Mouse (Mus musculus) small intestine, adult 2 months (tissue): Measurements from ENCODE around the gene Tmbim4. TPM values are rescaled to one million over a fixed set of nuclear protein-coding genes. Genes with fewer than 3 reads are reported as not detected.

ENCODE experiments used
- H3K27ac ChIP-seq: fragments of 200-500 bp; 2 replicates; pipeline ENCODE4 v1.5.1; 2012; ENCODE audit warnings: low read depth, low read length, control low read depth, inconsistent platforms; ENCODE audit not compliant: insufficient read depth
- H3K27me3 ChIP-seq: fragments of 200-500 bp; 2 replicates; pipeline ENCODE4 v1.6.1; 2012; ENCODE audit warnings: mild to moderate bottlenecking, moderate library complexity, low read length, inconsistent platforms; ENCODE audit not compliant: control insufficient read depth, insufficient read depth
- H3K36me3 ChIP-seq: fragments of 200-500 bp; 2 replicates; pipeline ENCODE4 v1.6.1; 2012; ENCODE audit warnings: mild to moderate bottlenecking, low read length, control low read depth, inconsistent platforms; ENCODE audit not compliant: control insufficient read depth, insufficient read depth
- H3K4me1 ChIP-seq: fragments of 200-500 bp; 2 replicates; pipeline ENCODE4 v1.6.1; 2012; ENCODE audit warnings: low read length, inconsistent platforms, mixed read lengths; ENCODE audit not compliant: control insufficient read depth, insufficient read depth, insufficient read length
- H3K4me3 ChIP-seq: fragments of 200-500 bp; 2 replicates; pipeline ENCODE4 v1.5.1; 2012; ENCODE audit warnings: low read depth, mild to moderate bottlenecking, control low read depth, inconsistent platforms, low read length, moderate library complexity
- CTCF ChIP-seq: fragments of 200-500 bp; IDR thresholded peaks from 2 replicates; pipeline ENCODE4 v1.5.1; 2012; ENCODE audit warnings: low read depth, mild to moderate bottlenecking, control low read depth, inconsistent platforms, low read length, moderate library complexity, mixed read lengths; ENCODE audit not compliant: insufficient replicate concordance, insufficient read length; ENCODE audit errors: extremely low read depth
- POLR2A ChIP-seq: fragments of 200-500 bp; IDR thresholded peaks from 2 replicates; pipeline ENCODE4 v1.6.1; 2012; ENCODE audit warnings: low read depth, mild to moderate bottlenecking, control low read depth, inconsistent platforms, low read length, moderate library complexity
- WGBS: fragments of 180-500 bp; shearing (Covaris S2); methylation state at CpG from one replicate; pipeline ENCODE4 v1.1.7; 2018; 5-methylcytosine and 5-hydroxymethylcytosine counted together
- polyA plus RNA-seq: library from polyadenylated mRNA; depleted of rRNA; stranded (reverse); fragments of >200 nt; gene quantifications from 2 replicates; pipeline ENCODE4 v1.2.3, GENCODE M21; 2012; rRNA removed

The Tmbim4 gene
- polyA plus RNA-seq, 1 experiment: 329 TPM

DNA sequence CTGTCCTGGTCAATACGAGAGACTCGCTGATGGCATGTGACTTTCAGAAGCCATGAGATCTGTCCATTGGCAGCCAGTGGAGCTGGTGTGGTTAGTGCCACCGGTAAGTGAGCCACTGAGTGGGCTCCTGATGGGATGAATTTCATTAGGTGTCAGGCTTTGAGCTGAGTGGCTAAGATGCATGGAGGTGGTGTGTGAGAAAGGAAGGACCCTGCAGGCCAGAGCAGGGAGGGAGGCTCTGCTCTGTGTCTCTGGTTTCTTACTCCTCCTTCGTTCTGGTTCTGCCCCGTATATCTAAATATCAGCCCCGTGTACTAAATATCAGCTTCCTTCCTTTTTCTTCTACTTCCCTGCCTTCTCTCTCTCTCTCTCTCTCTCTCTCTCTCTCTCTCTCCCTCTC is 69.9 kb downstream of the Tmbim4 start:
- Histone ChIP-seq H3K4me3 (no peak overlapping the region), H3K27me3 (no peaks in the 10 kb centered on the region), H3K36me3 (no peaks in the 10 kb centered on the region), H3K4me1 (no peaks in the 10 kb centered on the region), H3K27ac (no peak overlapping the region)
- 70% methylated on average over 6 of the region's 6 CpGs for WGBS
- TF ChIP-seq POLR2A (no peak), CTCF (no peak)

GRCm38 (mm10) chr10:120271879-120272269 is 70.5 kb downstream of the Tmbim4 start:
- TF ChIP-seq POLR2A: no peak
- no peaks in the 10 kb centered on the region for H3K4me1 ChIP-seq
- H3K4me3 ChIP-seq: no peak overlapping the region
- no peaks in the 10 kb centered on the region for H3K27me3 ChIP-seq
- no peaks in the 10 kb centered on the region for H3K36me3 ChIP-seq
- 33% methylated on average over 11 of the region's 11 CpGs for WGBS
- H3K27ac ChIP-seq: no peak overlapping the region

DNA sequence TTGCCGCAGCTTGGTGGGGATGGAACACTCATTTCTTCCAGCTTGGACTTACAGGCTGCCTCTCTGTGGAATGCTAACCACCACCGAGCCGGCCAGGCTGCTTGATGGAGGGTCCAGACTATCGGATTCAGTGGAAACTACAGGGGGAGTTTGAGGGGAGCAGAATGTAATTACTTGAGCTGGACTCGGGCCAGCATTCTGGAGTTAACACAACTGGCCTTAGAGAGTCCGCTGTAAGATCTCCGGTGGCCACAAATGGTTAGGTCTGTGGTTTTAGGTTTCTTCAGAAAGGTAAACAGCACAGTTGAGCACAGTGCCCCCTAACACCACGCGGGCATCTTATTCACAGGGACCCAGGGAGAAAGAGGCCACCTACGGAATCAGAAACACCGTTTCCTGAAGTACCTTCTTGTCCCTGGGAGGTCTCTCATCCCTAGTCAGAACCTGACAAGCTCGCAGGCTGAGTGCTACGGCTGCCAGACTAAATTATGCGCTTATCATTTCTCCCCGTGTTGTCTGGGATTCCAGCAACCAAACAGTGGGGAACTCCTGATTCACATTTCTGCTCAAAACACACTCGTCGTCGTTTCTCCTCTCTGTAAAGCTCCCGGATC is 71.0 kb downstream of the Tmbim4 start:
- H3K4me3 ChIP-seq: no peak overlapping the region
- no peak overlapping the region for H3K27ac ChIP-seq
- no peaks in the 10 kb centered on the region for H3K4me1 ChIP-seq
- WGBS: 27% methylated on average over 19 of the region's 19 CpGs
- TF ChIP-seq CTCF: no peak
- TF ChIP-seq POLR2A: no peak
- no peaks in the 10 kb centered on the region for H3K27me3 ChIP-seq
- no peaks in the 10 kb centered on the region for H3K36me3 ChIP-seq

DNA sequence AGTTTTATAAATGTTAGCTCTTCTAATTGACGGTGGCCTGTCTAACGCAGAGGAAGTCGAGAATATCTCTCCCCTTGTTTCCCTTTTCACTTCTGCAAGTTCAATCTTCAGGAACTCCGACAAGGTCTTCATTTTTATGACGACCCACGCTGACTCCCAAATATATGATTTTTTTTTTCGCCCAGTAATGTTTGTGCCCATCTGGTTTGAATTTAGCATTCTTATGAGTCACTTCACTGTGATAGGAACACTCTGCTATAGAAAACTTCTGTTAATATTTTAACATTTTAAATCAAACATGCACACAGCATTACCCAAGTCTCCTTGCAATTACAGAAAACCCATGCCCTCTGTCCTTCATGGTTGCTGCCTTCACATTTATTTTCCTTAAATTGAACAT is 71.9 kb downstream of the Tmbim4 start:
- Histone ChIP-seq H3K4me1 (no peaks in the 10 kb centered on the region), H3K27ac (no peak overlapping the region), H3K4me3 (no peak overlapping the region), H3K27me3 (no peaks in the 10 kb centered on the region), H3K36me3 (no peaks in the 10 kb centered on the region)
- TF ChIP-seq POLR2A (no peak), CTCF (no peak)
- WGBS: 79% methylated on average over 7 of the region's 7 CpGs

Other genes with a start within 250 kb of the Tmbim4 start
- 2.3 and 4.4 TPM in 2 replicates for gene Helb, start 88.6 kb upstream of the Tmbim4 start, polyA plus RNA-seq
- gene Irak3, start 540 bp downstream of the Tmbim4 start, polyA plus RNA-seq: 0.72 and 0.91 TPM in 2 replicates
- 0.53 and 0.95 TPM in 2 replicates for gene Llph, start 25.5 kb downstream of the Tmbim4 start, polyA plus RNA-seq